21 mouse cellular contexts compared by ENCODE assay signal in the genomic region with DNA sequence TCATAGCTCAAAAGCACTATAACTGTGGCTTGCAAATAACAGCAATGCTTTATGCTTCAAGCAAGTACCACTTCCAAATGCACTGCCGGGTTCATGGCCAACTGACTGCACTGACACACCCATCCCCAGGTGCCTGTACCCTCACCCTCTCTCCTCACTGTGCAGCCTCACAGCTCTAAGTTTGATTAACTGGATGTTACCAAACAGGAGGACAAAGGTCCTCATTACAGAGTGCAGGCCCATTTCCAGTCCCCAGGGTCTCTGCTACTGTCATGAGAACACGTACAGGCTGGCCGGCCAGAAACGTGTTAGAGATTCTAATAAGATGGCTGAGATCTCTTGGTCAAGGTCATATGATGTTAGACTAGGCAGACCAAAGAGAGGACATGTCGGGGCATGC.
DNase-seq lines count a peak whose midpoint lies in the region; ATAC-seq and TF ChIP-seq lines count a peak whose summit lies in the region.
"Had no signal": no experiment of that assay in that cellular context is flagged by ENCODE, and none has a peak within 500 bp of the region (broad histone marks: within the 10 kb centered on the region; RNA-seq: fewer than 3 reads in every experiment).

No protein-coding gene starts in this region.

- ATAC-seq in heart, postnatal 0 days (ENCODE audit: insufficient read depth, low read depth) = no peak
- ATAC-seq in kidney, postnatal 0 days (replicated peaks; ENCODE audit: low FRiP score, low read depth) = peak; percentile 49; the same call in 1 of the 2 replicates
- peak; percentile 73 for ATAC-seq in liver, postnatal 0 days
- ATAC-seq: forebrain, embryonic 13.5 days; inflammation-experienced regulatory T-cells, adult 6 months; midbrain, embryonic 13.5 days had no signal

- TF ChIP-seq EP300 in heart, postnatal 0 days (IDR thresholded peaks at IDR 0.05; ENCODE audit: low read depth) = no peak
- no peak for TF ChIP-seq EP300 in liver, postnatal 0 days (IDR thresholded peaks at IDR 0.05; ENCODE audit: low read depth)

- no peaks in the 10 kb centered on the region for H3K9me3 ChIP-seq in heart, postnatal 0 days (replicated peaks; ENCODE audit: control insufficient read depth, low read length)
- no peaks in the 10 kb centered on the region for H3K9me3 ChIP-seq in kidney, postnatal 0 days (replicated peaks; ENCODE audit: low read length)
- no peaks in the 10 kb centered on the region for H3K9me3 ChIP-seq in liver, postnatal 0 days (ENCODE audit: low read length)
- H3K9me3 ChIP-seq: forebrain, embryonic 13.5 days; heart, embryonic 10.5 days; hindbrain, embryonic 13.5 days; midbrain, embryonic 13.5 days; neural tube, embryonic 13.5 days had no signal

- H3K4me2 ChIP-seq in heart, postnatal 0 days (ENCODE audit: low read depth, low read length) = no peak overlapping the region
- no peak overlapping the region for H3K4me2 ChIP-seq in kidney, postnatal 0 days (ENCODE audit: low read length)
- no peak overlapping the region for H3K4me2 ChIP-seq in liver, postnatal 0 days (ENCODE audit: low read depth, low read length)
- H3K4me2 ChIP-seq: forebrain, embryonic 13.5 days; hindbrain, embryonic 13.5 days; midbrain, embryonic 13.5 days; neural tube, embryonic 13.5 days had no signal

- WGBS in heart, postnatal 0 days = 76% methylated on average over 5 of the region's 5 CpGs
- 80% methylated on average over 5 of the region's 5 CpGs for WGBS in kidney, postnatal 0 days
- 59% methylated on average over 5 of the region's 5 CpGs for WGBS in liver, postnatal 0 days (ENCODE audit: insufficient replicate concordance)

- no peak for TF ChIP-seq CTCF in heart, postnatal 0 days (IDR thresholded peaks at IDR 0.05; ENCODE audit: low read depth)
- no peak for TF ChIP-seq CTCF in kidney, postnatal 0 days (IDR thresholded peaks at IDR 0.05; ENCODE audit: low read depth)
- no peak for TF ChIP-seq CTCF in liver, postnatal 0 days (IDR thresholded peaks at IDR 0.05; ENCODE audit: low read depth)

- peaks cover 3% of the 10 kb centered on the region; the same call in 1 of the 2 replicates for H3K4me1 ChIP-seq in heart, postnatal 0 days (ENCODE audit: control insufficient read depth, insufficient read depth)
- 0 out of 2 replicates have a peak, but pooled peaks cover 3% of the 10 kb centered on the region for H3K4me1 ChIP-seq in kidney, postnatal 0 days (replicated peaks; ENCODE audit: insufficient read depth, low read length)
- H3K4me1 ChIP-seq in liver, postnatal 0 days (ENCODE audit: insufficient read depth) = no peaks in the 10 kb centered on the region; the same call in none of the 2 replicates

- H3K9ac ChIP-seq in heart, postnatal 0 days (replicated peaks; ENCODE audit: low read depth, low read length) = no peak overlapping the region
- H3K9ac ChIP-seq in kidney, postnatal 0 days (ENCODE audit: low read depth, low read length) = no peak overlapping the region
- H3K9ac ChIP-seq in liver, postnatal 0 days (replicated peaks) = no peak overlapping the region
- H3K9ac ChIP-seq: forebrain, embryonic 13.5 days; hindbrain, embryonic 13.5 days; midbrain, embryonic 13.5 days; neural tube, embryonic 13.5 days had no signal

- no peaks in the 10 kb centered on the region for H3K27me3 ChIP-seq in heart, postnatal 0 days (ENCODE audit: control insufficient read depth, insufficient read depth, low read length)
- H3K27me3 ChIP-seq in kidney, postnatal 0 days (ENCODE audit: insufficient read depth, low read length) = no peaks in the 10 kb centered on the region
- H3K27me3 ChIP-seq in liver, postnatal 0 days (ENCODE audit: insufficient read depth, low read length) = no peaks in the 10 kb centered on the region
- H3K27me3 ChIP-seq: CH12.LX; forebrain, embryonic 13.5 days; hindbrain, embryonic 13.5 days; midbrain, embryonic 13.5 days; neural tube, embryonic 13.5 days had no signal

- no peaks in the 10 kb centered on the region for H3K36me3 ChIP-seq in heart, postnatal 0 days (replicated peaks; ENCODE audit: control insufficient read depth, insufficient read depth, low read length)
- H3K36me3 ChIP-seq in kidney, postnatal 0 days (ENCODE audit: insufficient read depth, low read length) = no peaks in the 10 kb centered on the region
- no peaks in the 10 kb centered on the region for H3K36me3 ChIP-seq in liver, postnatal 0 days (replicated peaks; ENCODE audit: insufficient read depth, low read length)
- H3K36me3 ChIP-seq: heart, embryonic 10.5 days; hindbrain, embryonic 13.5 days; midbrain, embryonic 13.5 days; neural tube, embryonic 13.5 days had no signal

- H3K4me3 ChIP-seq in heart, postnatal 0 days (ENCODE audit: low read depth, low read length) = no peak overlapping the region
- H3K4me3 ChIP-seq in kidney, postnatal 0 days (replicated peaks; ENCODE audit: low read depth, low read length) = no peak overlapping the region
- H3K4me3 ChIP-seq in liver, postnatal 0 days (ENCODE audit: low read depth, low read length) = no peak overlapping the region
- H3K4me3 ChIP-seq: forebrain, embryonic 13.5 days; heart, embryonic 10.5 days; hindbrain, embryonic 13.5 days; midbrain, embryonic 13.5 days; neural tube, embryonic 13.5 days had no signal

- H3K27ac ChIP-seq in heart, postnatal 0 days (ENCODE audit: low read depth) = peak overlapping the region; percentile 31
- no peak overlapping the region for H3K27ac ChIP-seq in kidney, postnatal 0 days
- no peak overlapping the region for H3K27ac ChIP-seq in liver, postnatal 0 days (ENCODE audit: low read depth)
- H3K27ac ChIP-seq: forebrain, embryonic 13.5 days; heart, embryonic 10.5 days; hindbrain, embryonic 13.5 days; midbrain, embryonic 13.5 days; neural tube, embryonic 13.5 days had no signal

- DNase-seq in heart, postnatal 0 days (ENCODE audit: low spot score) = no peak
- no peak for DNase-seq in heart, adult 8-10 months (ENCODE audit: low spot score)
- no peak for DNase-seq in kidney, postnatal 0 days (ENCODE audit: low spot score)
- DNase-seq in kidney, postnatal 10 days = no peak
- DNase-seq in R1 (ENCODE audit: low read depth, low spot score) = peak; percentile 32
- DNase-seq in liver, postnatal 0 days = no peak
- DNase-seq in layer of hippocampus, postnatal 14 days (ENCODE audit: low spot score in 2 of 2) = no peak
- DNase-seq: adrenal gland, adult 8-10 months; cerebellum, adult 9-10 months; gastrocnemius, postnatal 25 days; left cerebral cortex, postnatal 4 days; lung, adult 18-20 months; lung, postnatal 14 days; thymus, postnatal 14 days had no signal
